Mouse (Mus musculus) limb, embryonic 11.5 days (tissue): ENCODE results near the gene Akt1. TPM values are rescaled to one million over a fixed set of nuclear protein-coding genes. Genes with fewer than 3 reads are reported as not detected.
A peak's percentile ranks its signal among the peaks of the same experiment; 100 is the strongest.

Source experiments
- ATAC-seq: fragments of 200-750 bp; cut with Nextera tagmentation; 2 replicates; pipeline ENCODE4 v1.8.0; 2017; ENCODE audit warnings: low read depth; ENCODE audit not compliant: insufficient number of reproducible peaks, low FRiP score, low TSS enrichment
- DNase-seq: peaks from one replicate; pipeline ENCODE4 v3.0.0-alpha.2; 2015; ENCODE audit warnings: low spot score
- H3K27ac ChIP-seq: fragments of 300-500 bp; sonication (generic); replicated peaks from 2 replicates; pipeline ENCODE4 v1.5.1; 2014; ENCODE audit warnings: low read depth, mild to moderate bottlenecking, low read length
- H3K27me3 ChIP-seq: fragments of 300-500 bp; sonication (generic); 2 replicates; pipeline ENCODE4 v1.6.1; 2014; ENCODE audit warnings: mild to moderate bottlenecking, low read length, mixed read lengths; ENCODE audit not compliant: control insufficient read depth, insufficient read depth
- H3K36me3 ChIP-seq: fragments of 300-500 bp; sonication (generic); 2 replicates; pipeline ENCODE4 v1.6.1; 2014; ENCODE audit warnings: mild to moderate bottlenecking, low read length, moderate library complexity, mixed read lengths; ENCODE audit not compliant: control insufficient read depth, insufficient read depth
- H3K4me1 ChIP-seq: fragments of 300-500 bp; sonication (generic); 2 replicates; pipeline ENCODE4 v1.6.1; 2014; ENCODE audit warnings: low read length, mixed read lengths; ENCODE audit not compliant: control insufficient read depth, insufficient read depth
- H3K4me2 ChIP-seq: fragments of 300-500 bp; sonication (generic); 2 replicates; pipeline ENCODE4 v1.6.1; 2014; ENCODE audit warnings: low read depth, mild to moderate bottlenecking, moderate library complexity; ENCODE audit not compliant: severe bottlenecking
- H3K4me3 ChIP-seq: fragments of 300-500 bp; sonication (generic); 2 replicates; pipeline ENCODE4 v1.5.1; 2014; ENCODE audit warnings: low read depth, low read length
- H3K9ac ChIP-seq: fragments of 300-500 bp; sonication (generic); 2 replicates; pipeline ENCODE4 v1.6.1; 2014; ENCODE audit warnings: mild to moderate bottlenecking, low read length
- H3K9me3 ChIP-seq: fragments of 300-500 bp; sonication (generic); 2 replicates; pipeline ENCODE4 v1.6.1; 2016; ENCODE audit warnings: low read length; ENCODE audit not compliant: control insufficient read depth
- WGBS: fragments of 180-500 bp; shearing (Covaris S2); extraction: QIAGEN DNeasy Blood & Tissue Kit; methylation state at CpG from one replicate; pipeline ENCODE4 v1.1.7; 2014; 5-methylcytosine and 5-hydroxymethylcytosine counted together
- polyA plus RNA-seq: library from polyadenylated mRNA; unstranded; fragments of >200 nt; fragmentation: Nextera tagmentation; extraction: Ambion mirVana; gene quantifications from 2 replicates; pipeline ENCODE4 v1.2.1, GENCODE M21; 2014

Akt1 gene
- polyA plus RNA-seq, 1 experiment from 2014 or later: 95.4 TPM

GRCm38 (mm10) chr12:112696806-112697425 is 22.2 kb upstream of the Akt1 start:
- no peaks in the 10 kb centered on the region for H3K36me3 ChIP-seq
- peaks cover 23% of the 10 kb centered on the region for H3K4me1 ChIP-seq
- no peak overlapping the region for H3K27ac ChIP-seq
- no peak overlapping the region for H3K4me2 ChIP-seq
- 81% methylated on average over 3 of the region's 3 CpGs for WGBS
- no peak for DNase-seq
- no peak overlapping the region for H3K9ac ChIP-seq
- no peak overlapping the region for H3K4me3 ChIP-seq
- H3K27me3 ChIP-seq: peaks cover 16% of the 10 kb centered on the region
- H3K9me3 ChIP-seq: no peaks in the 10 kb centered on the region
- ATAC-seq: no peak

GRCm38 (mm10) chr12:112694127-112694475 is 19.4 kb upstream of the Akt1 start:
- peak overlapping the region; percentile 83 for H3K9ac ChIP-seq
- H3K4me2 ChIP-seq: peak overlapping the region; percentile 90
- H3K27ac ChIP-seq: no peak overlapping the region
- H3K4me3 ChIP-seq: peak overlapping the region; percentile 55
- DNase-seq: no peak
- H3K36me3 ChIP-seq: no peaks in the 10 kb centered on the region
- 81% methylated on average over 10 of the region's 10 CpGs for WGBS
- H3K27me3 ChIP-seq: no peaks in the 10 kb centered on the region
- no peaks in the 10 kb centered on the region for H3K9me3 ChIP-seq
- H3K4me1 ChIP-seq: peaks cover 10% of the 10 kb centered on the region; the same call in 1 of the 2 replicates
- no peak for ATAC-seq

- peak; percentile 95 for DNase-seq
- 4% methylated on average over 54 of the region's 54 CpGs for WGBS
Observed at GRCm38 (mm10) chr12:112693185-112694126, 18.8 kb upstream of the Akt1 start.

GRCm38 (mm10) chr12:112688458-112688857 is 13.8 kb upstream of the Akt1 start:
- no peak overlapping the region for H3K4me2 ChIP-seq
- WGBS: 65% methylated on average over 15 of the region's 15 CpGs
- DNase-seq: no peak
- H3K27ac ChIP-seq: no peak overlapping the region
- H3K4me3 ChIP-seq: no peak overlapping the region
- no peak for ATAC-seq
- H3K36me3 ChIP-seq: no peaks in the 10 kb centered on the region
- peaks cover 7% of the 10 kb centered on the region; the same call in 1 of the 2 replicates for H3K4me1 ChIP-seq
- H3K27me3 ChIP-seq: no peaks in the 10 kb centered on the region
- no peak overlapping the region for H3K9ac ChIP-seq
- H3K9me3 ChIP-seq: no peaks in the 10 kb centered on the region

More at GRCm38 (mm10) chr12:112693185-112694126, 18.8 kb upstream of the Akt1 start:
- no peaks in the 10 kb centered on the region for H3K36me3 ChIP-seq
- peak overlapping the region; percentile 90 for H3K4me2 ChIP-seq
- peaks cover 10% of the 10 kb centered on the region; the same call in 1 of the 2 replicates for H3K4me1 ChIP-seq
- H3K27ac ChIP-seq: peak overlapping the region; percentile 62; the same call in 1 of the 2 replicates
- H3K4me3 ChIP-seq: peak overlapping the region; percentile 55
- H3K9me3 ChIP-seq: no peaks in the 10 kb centered on the region
- ATAC-seq: peak; percentile 93
- no peaks in the 10 kb centered on the region for H3K27me3 ChIP-seq
- peak overlapping the region; percentile 83 for H3K9ac ChIP-seq

- Histone ChIP-seq H3K4me2 (no peak overlapping the region), H3K9me3 (no peaks in the 10 kb centered on the region), H3K27me3 (peaks cover 31% of the 10 kb centered on the region), H3K9ac (no peak overlapping the region), H3K36me3 (no peaks in the 10 kb centered on the region), H3K4me1 (peaks cover 4% of the 10 kb centered on the region; the same call in 1 of the 2 replicates), H3K4me3 (no peak overlapping the region), H3K27ac (no peak overlapping the region)
- DNase-seq (no peak), ATAC-seq (no peak)
- WGBS: 62% methylated on average over 7 of the region's 7 CpGs
Observed at GRCm38 (mm10) chr12:112683351-112683750, 8.7 kb upstream of the Akt1 start.

GRCm38 (mm10) chr12:112679027-112679996 is 4.6 kb upstream of the Akt1 start:
- peak overlapping the region; percentile 63 for H3K4me3 ChIP-seq
- H3K4me2 ChIP-seq: peak overlapping the region; percentile 95
- H3K4me1 ChIP-seq: peaks cover 11% of the 10 kb centered on the region
- peaks cover 41% of the 10 kb centered on the region for H3K27me3 ChIP-seq
- no peaks in the 10 kb centered on the region for H3K9me3 ChIP-seq
- no peaks in the 10 kb centered on the region for H3K36me3 ChIP-seq
- H3K9ac ChIP-seq: peak overlapping the region; percentile 65
- DNase-seq (peak; percentile 62), ATAC-seq (no peak)
- 4% methylated on average over 71 of the region's 87 CpGs for WGBS
- no peak overlapping the region for H3K27ac ChIP-seq

- H3K36me3 ChIP-seq: no peaks in the 10 kb centered on the region
- peak within 1 kb of the TSS; percentile 63 for H3K4me3 ChIP-seq
- 0% methylated on average over 56 of the region's 60 CpGs for WGBS
- no peak within 1 kb of the TSS for H3K27ac ChIP-seq
- peaks cover 12% of the 10 kb centered on the region for H3K4me1 ChIP-seq
- H3K9ac ChIP-seq: peak within 1 kb of the TSS; percentile 65
- DNase-seq: peak; percentile 83
- peak within 1 kb of the TSS; percentile 95 for H3K4me2 ChIP-seq
- no peaks in the 10 kb centered on the region for H3K9me3 ChIP-seq
- H3K27me3 ChIP-seq: peaks cover 41% of the 10 kb centered on the region
- ATAC-seq: no peak
Observed at GRCm38 (mm10) chr12:112678555-112679026, 3.9 kb upstream of the Akt1 start, which contains the start of gene Zbtb42. Gene Zbtb42, plus strand, starts transcription at chr12:112678828.
